Mouse (Mus musculus): ENCODE measurements around the gene Jak2. TPM values are rescaled to one million over a fixed set of nuclear protein-coding genes. Genes with fewer than 3 reads are reported as not detected.

Jak2 gene
- total and polyA plus RNA-seq, 3 experiments: 9.4 to 150 (median 132) TPM

DNA sequence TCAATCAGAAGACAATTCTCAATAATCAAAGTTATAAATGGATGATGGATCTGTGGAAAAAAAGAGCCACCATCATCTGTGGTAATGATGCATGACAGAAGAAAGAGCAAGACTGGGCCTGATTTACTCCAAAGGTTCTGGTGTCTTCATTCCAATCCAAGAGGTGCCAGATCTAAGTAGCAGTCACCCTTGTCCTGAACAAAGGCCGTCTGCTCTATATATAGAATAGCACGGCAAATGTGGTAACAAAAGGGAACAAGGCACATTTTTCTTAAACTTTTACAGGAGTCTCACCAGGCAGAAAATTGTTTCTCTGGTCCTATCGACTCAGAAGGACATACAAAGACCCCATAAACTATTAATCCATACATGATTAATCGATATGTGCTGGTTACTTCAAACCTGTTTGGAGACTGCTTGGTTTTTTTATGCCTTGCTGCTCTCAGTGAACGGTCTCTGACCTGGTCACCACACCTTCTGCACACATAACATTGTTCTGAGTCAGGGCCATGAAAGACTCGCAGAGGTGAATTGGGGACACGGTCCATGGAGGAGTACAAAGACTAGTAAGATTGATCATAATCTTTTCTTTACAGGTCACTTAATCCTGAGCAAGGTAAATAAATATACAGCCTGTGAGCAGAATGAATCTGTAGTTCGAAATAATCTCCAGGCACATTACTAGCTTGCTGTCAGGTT, 35.7 kb upstream of the Jak2 start:
- Histone ChIP-seq H3K4me3 (ENCODE audit: low read depth, low read length) (no peak overlapping the region), H3K4me1 (ENCODE audit: insufficient read depth, low read depth, low read length) (no peaks in the 10 kb centered on the region; the same call in 1 of the 2 replicates), H3K36me3 (replicated peaks) (no peaks in the 10 kb centered on the region), H3K27me3 (ENCODE audit: insufficient read depth, low read length) (peaks cover 11% of the 10 kb centered on the region; the same call in 1 of the 2 replicates), H3K9me3 (replicated peaks) (no peaks in the 10 kb centered on the region)
- no peak for ATAC-seq (ENCODE audit: extremely low read depth, insufficient number of reproducible peaks, low FRiP score, poor library complexity, severe bottlenecking)
- DNase-seq (ENCODE audit: low spot score): no peak
- TF ChIP-seq POLR2AphosphoS5 (IDR thresholded peaks at IDR 0.05; ENCODE audit: insufficient replicate concordance, low read depth, low read length) (no peak), GATA1 (IDR thresholded peaks at IDR 0.05; ENCODE audit: borderline replicate concordance, low read length) (no peak), GATA2 (IDR thresholded peaks at IDR 0.05; ENCODE audit: borderline replicate concordance, low read depth, low read length) (no peak), TAL1 (conservative IDR thresholded peaks at IDR 0.05; ENCODE audit: low read depth, low read length) (no peak), CTCF (IDR thresholded peaks at IDR 0.05; ENCODE audit: low read depth, low read length) (no peak)

DNA sequence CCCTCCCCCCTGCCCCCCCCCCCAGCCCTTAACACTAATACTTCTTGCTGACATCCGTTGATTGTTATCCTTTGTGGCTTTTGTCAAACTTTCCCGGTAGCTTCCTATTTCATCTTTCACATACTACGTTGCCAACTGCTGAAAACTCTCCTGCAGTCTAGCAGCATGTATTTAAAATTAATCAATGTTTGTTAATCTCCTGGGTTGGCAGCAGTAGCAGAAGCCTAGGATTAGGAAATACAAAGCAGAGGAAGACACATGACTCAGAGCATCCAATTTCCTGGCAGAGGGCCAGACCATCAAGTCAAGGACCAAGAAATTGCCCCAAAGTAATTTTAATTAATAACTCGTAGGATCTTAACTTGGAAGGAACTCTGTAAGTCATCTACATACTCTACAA, 29.8 kb upstream of the Jak2 start:
- DNase-seq (ENCODE audit: low spot score) (no peak), ATAC-seq (ENCODE audit: extremely low read depth, insufficient number of reproducible peaks, low FRiP score, poor library complexity, severe bottlenecking) (no peak)
- TF ChIP-seq TAL1 (conservative IDR thresholded peaks at IDR 0.05; ENCODE audit: low read depth, low read length) (no peak), CTCF (IDR thresholded peaks at IDR 0.05; ENCODE audit: low read depth, low read length) (no peak), POLR2AphosphoS5 (IDR thresholded peaks at IDR 0.05; ENCODE audit: insufficient replicate concordance, low read depth, low read length) (no peak), GATA1 (IDR thresholded peaks at IDR 0.05; ENCODE audit: borderline replicate concordance, low read length) (no peak), GATA2 (IDR thresholded peaks at IDR 0.05; ENCODE audit: borderline replicate concordance, low read depth, low read length) (no peak)
- Histone ChIP-seq H3K36me3 (replicated peaks) (no peaks in the 10 kb centered on the region), H3K4me3 (ENCODE audit: low read depth, low read length) (no peak overlapping the region), H3K4me1 (ENCODE audit: insufficient read depth, low read depth, low read length) (peaks cover 35% of the 10 kb centered on the region), H3K27me3 (ENCODE audit: insufficient read depth, low read length) (no peaks in the 10 kb centered on the region), H3K9me3 (replicated peaks) (no peaks in the 10 kb centered on the region; the same call in 1 of the 2 replicates)

DNA sequence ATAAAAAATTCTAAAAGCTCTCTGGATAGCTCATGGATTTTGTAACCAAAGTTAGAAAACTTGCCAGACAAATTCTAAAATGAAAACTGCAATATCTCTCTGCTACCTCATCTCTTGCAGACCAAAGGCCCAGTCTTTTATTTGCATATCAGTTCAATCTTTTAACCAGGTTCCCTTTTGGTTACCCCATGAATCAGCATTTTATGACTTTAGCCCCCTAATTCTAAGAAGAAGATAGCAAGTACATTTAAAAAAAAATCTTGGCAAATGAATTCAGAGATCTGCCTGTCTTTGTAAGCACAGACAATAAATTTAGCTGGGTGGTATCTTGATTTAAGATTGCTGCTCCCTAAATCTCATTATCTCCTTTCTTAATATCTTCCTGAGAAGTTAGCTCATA, 26.7 kb upstream of the Jak2 start:
- TF ChIP-seq POLR2AphosphoS5 (IDR thresholded peaks at IDR 0.05; ENCODE audit: insufficient replicate concordance, low read depth, low read length) (no peak), GATA1 (IDR thresholded peaks at IDR 0.05; ENCODE audit: borderline replicate concordance, low read length) (no peak), CTCF (IDR thresholded peaks at IDR 0.05; ENCODE audit: low read depth, low read length) (no peak), GATA2 (IDR thresholded peaks at IDR 0.05; ENCODE audit: borderline replicate concordance, low read depth, low read length) (no peak), TAL1 (conservative IDR thresholded peaks at IDR 0.05; ENCODE audit: low read depth, low read length) (no peak)
- DNase-seq (ENCODE audit: low spot score): no peak
- ATAC-seq (ENCODE audit: extremely low read depth, insufficient number of reproducible peaks, low FRiP score, poor library complexity, severe bottlenecking): no peak
- no peaks in the 10 kb centered on the region for H3K36me3 ChIP-seq (replicated peaks)
- no peaks in the 10 kb centered on the region; the same call in 1 of the 2 replicates for H3K9me3 ChIP-seq (replicated peaks)
- H3K27me3 ChIP-seq (ENCODE audit: insufficient read depth, low read length): no peaks in the 10 kb centered on the region
- H3K4me3 ChIP-seq (ENCODE audit: low read depth, low read length): no peak overlapping the region
- peaks cover 59% of the 10 kb centered on the region for H3K4me1 ChIP-seq (ENCODE audit: insufficient read depth, low read depth, low read length)

DNA sequence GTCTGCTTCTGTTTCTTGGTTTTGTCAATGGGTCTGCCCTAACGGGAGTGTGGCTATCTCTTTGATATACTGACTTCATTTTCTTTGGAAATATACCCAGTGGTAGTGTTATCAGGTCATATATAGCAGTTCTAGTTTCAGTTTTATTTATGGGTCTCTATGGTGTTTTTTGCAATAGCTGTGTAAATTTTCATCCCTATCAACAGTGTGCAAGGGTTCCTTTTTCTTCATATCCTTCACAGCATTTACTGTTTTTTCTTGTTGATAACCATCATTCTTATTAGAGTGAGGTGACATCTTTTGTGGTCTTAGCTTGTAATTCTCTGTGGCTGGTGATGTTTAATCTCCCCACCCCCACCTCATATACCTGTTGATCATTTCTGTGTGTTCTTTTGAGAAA, 24.6 kb upstream of the Jak2 start:
- Histone ChIP-seq H3K4me3 (ENCODE audit: low read depth, low read length) (no peak overlapping the region), H3K36me3 (replicated peaks) (no peaks in the 10 kb centered on the region), H3K9me3 (replicated peaks) (no peaks in the 10 kb centered on the region; the same call in 1 of the 2 replicates), H3K27me3 (ENCODE audit: insufficient read depth, low read length) (no peaks in the 10 kb centered on the region), H3K4me1 (ENCODE audit: insufficient read depth, low read depth, low read length) (peaks cover 62% of the 10 kb centered on the region)
- TF ChIP-seq GATA1 (IDR thresholded peaks at IDR 0.05; ENCODE audit: borderline replicate concordance, low read length): no peak
- TF ChIP-seq POLR2AphosphoS5 (IDR thresholded peaks at IDR 0.05; ENCODE audit: insufficient replicate concordance, low read depth, low read length): no peak
- no peak; the same call in 1 of the 2 replicates for TF ChIP-seq TAL1 (conservative IDR thresholded peaks at IDR 0.05; ENCODE audit: low read depth, low read length)
- no peak for TF ChIP-seq CTCF (IDR thresholded peaks at IDR 0.05; ENCODE audit: low read depth, low read length)
- no peak for TF ChIP-seq GATA2 (IDR thresholded peaks at IDR 0.05; ENCODE audit: borderline replicate concordance, low read depth, low read length)
- ATAC-seq (ENCODE audit: extremely low read depth, insufficient number of reproducible peaks, low FRiP score, poor library complexity, severe bottlenecking) (peak; percentile 62), DNase-seq (ENCODE audit: low spot score) (no peak)

DNA sequence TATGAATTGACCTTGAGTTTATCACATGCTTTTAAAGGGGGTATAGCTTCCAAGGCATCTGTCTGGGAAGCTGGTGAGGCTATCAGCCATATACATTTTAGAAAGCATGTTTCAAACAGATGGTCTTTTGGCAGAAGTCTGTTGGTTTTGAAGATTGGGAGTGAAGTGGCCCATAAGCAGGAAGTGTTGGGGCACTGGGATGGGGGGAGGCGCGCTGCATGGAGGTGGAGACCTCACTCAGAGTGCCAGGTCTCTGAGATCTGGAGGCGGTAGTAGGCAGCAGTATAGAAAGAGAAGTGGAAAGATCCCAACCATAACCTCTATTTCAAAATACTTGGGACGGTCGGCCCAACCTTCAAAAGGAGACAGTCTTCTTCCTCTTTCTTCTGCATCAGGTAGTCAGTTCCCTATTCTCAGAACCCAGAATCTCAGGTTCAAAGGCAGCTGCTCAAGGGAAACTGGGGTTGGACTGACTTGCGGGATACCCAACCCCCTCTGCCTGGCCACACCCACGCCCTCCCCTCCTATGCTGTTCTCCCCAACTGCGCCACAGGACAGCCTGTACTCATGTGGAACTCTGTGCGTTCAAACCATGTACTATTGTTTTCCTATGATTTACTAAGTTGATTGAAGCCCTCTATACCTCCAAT, 23.6 kb upstream of the Jak2 start:
- no peaks in the 10 kb centered on the region for H3K27me3 ChIP-seq (ENCODE audit: insufficient read depth, low read length)
- peaks cover 65% of the 10 kb centered on the region for H3K4me1 ChIP-seq (ENCODE audit: insufficient read depth, low read depth, low read length)
- H3K4me3 ChIP-seq (ENCODE audit: low read depth, low read length): peak overlapping the region; percentile 62; the same call in 1 of the 2 replicates
- H3K9me3 ChIP-seq (replicated peaks): no peaks in the 10 kb centered on the region; the same call in 1 of the 2 replicates
- H3K36me3 ChIP-seq (replicated peaks): no peaks in the 10 kb centered on the region
- ATAC-seq (ENCODE audit: extremely low read depth, insufficient number of reproducible peaks, low FRiP score, poor library complexity, severe bottlenecking): peak; percentile 58
- DNase-seq (ENCODE audit: low spot score): peak; percentile 33
- TF ChIP-seq POLR2AphosphoS5 (IDR thresholded peaks at IDR 0.05; ENCODE audit: insufficient replicate concordance, low read depth, low read length) (no peak), CTCF (IDR thresholded peaks at IDR 0.05; ENCODE audit: low read depth, low read length) (no peak), GATA2 (IDR thresholded peaks at IDR 0.05; ENCODE audit: borderline replicate concordance, low read depth, low read length) (no peak), TAL1 (conservative IDR thresholded peaks at IDR 0.05; ENCODE audit: low read depth, low read length) (no peak), GATA1 (IDR thresholded peaks at IDR 0.05; ENCODE audit: borderline replicate concordance, low read length) (no peak)

DNA sequence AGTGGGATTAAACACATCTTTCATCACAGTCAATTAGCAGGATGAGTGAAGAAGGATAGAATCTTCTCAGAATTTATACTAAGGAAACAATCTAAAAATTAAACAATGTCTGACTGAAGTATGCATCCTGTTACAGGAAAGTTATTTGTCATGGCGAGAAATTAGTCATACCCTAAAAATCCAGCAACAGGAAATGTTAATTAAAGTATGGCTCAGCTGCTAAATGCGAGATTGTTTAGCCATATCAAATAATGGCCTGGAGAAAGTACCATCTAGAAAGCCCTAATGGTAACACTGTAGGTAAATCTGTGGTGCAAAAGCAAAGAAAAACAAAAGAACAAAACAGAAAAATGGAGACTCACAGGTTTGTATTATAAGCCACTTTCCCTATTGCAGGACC, 22.6 kb upstream of the Jak2 start:
- H3K9me3 ChIP-seq (replicated peaks): no peaks in the 10 kb centered on the region; the same call in 1 of the 2 replicates
- ATAC-seq (ENCODE audit: extremely low read depth, insufficient number of reproducible peaks, low FRiP score, poor library complexity, severe bottlenecking) (no peak), DNase-seq (ENCODE audit: low spot score) (no peak)
- H3K36me3 ChIP-seq (replicated peaks): no peaks in the 10 kb centered on the region
- peaks cover 60% of the 10 kb centered on the region for H3K4me1 ChIP-seq (ENCODE audit: insufficient read depth, low read depth, low read length)
- TF ChIP-seq POLR2AphosphoS5 (IDR thresholded peaks at IDR 0.05; ENCODE audit: insufficient replicate concordance, low read depth, low read length): no peak
- no peak for TF ChIP-seq GATA2 (IDR thresholded peaks at IDR 0.05; ENCODE audit: borderline replicate concordance, low read depth, low read length)
- TF ChIP-seq CTCF (IDR thresholded peaks at IDR 0.05; ENCODE audit: low read depth, low read length): no peak
- no peak for TF ChIP-seq TAL1 (conservative IDR thresholded peaks at IDR 0.05; ENCODE audit: low read depth, low read length)
- TF ChIP-seq GATA1 (IDR thresholded peaks at IDR 0.05; ENCODE audit: borderline replicate concordance, low read length): no peak
- H3K27me3 ChIP-seq (ENCODE audit: insufficient read depth, low read length): no peaks in the 10 kb centered on the region
- H3K4me3 ChIP-seq (ENCODE audit: low read depth, low read length): no peak overlapping the region

Measured in G1E (cell line).